Mouse (Mus musculus): Measurements from ENCODE around the gene Tube1. TPM values are rescaled to one million over a fixed set of nuclear protein-coding genes. Genes with fewer than 3 reads are reported as not detected.

The Tube1 gene
- total and polyA plus RNA-seq, 3 experiments = 2.5 to 7.2 TPM; not detected in 1

DNA sequence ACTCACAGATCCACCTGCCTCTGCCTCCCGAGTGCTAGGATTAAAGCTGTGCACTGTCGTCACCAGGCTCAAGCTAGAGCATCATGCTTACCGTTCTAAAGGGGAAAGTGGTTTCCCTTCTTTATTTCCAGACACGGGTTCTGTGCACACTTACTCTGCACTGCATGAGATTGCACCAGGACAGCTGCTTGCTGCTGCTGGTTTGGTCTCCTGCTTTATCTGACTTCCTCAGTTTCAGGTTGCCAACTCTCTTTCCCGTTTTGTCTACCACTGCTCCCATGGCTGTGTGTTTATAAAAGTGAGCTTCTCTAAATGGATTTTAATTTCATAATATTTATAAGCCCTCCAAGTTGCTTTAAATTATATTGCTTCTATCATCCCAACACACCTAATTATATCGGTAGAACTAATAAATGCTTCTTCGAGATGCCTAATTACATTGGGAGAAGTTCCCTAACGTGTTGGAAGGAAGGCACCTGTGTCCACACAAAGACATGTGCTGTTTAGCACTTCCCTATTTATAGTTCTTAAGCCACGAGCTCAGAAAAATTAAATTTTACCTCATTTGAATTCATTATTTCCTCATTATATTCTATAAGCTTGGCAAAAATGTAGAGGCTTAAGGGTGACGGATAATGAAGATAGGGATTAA, 24.8 kb upstream of the Tube1 start:
- Histone ChIP-seq H3K36me3 (ENCODE audit: control insufficient read depth in 1 of 2, insufficient read depth in 2 of 2, low read length in 2 of 2) (no peaks in the 10 kb centered on the region), H3K9me3 (replicated peaks; ENCODE audit: insufficient read depth, low read length) (no peaks in the 10 kb centered on the region), H3K4me1 (ENCODE audit: control insufficient read depth in 1 of 2, insufficient read depth in 2 of 2, low read length in 2 of 2) (no peaks in the 10 kb centered on the region), H3K79me2 (ENCODE audit: control insufficient read depth, insufficient read depth, low read length, poor library complexity) (no peaks in the 10 kb centered on the region), H3K27ac (ENCODE audit: control insufficient read depth, low read depth, low read length) (no peak overlapping the region), H3K4me3 (ENCODE audit: control insufficient read depth in 1 of 2, insufficient read depth in 1 of 2, low read depth in 2 of 2, low read length in 2 of 2) (no peak overlapping the region), H3K27me3 (ENCODE audit: control insufficient read depth in 1 of 2, insufficient read depth in 2 of 2, low read length in 2 of 2) (no peaks in the 10 kb centered on the region), H3K9ac (ENCODE audit: control insufficient read depth, low read depth, low read length, poor library complexity, severe bottlenecking) (no peak overlapping the region)
- TF ChIP-seq POLR2A (IDR thresholded peaks at IDR 0.05; ENCODE audit: control insufficient read depth in 1 of 2, insufficient read depth in 1 of 2, low read depth in 1 of 2, low read length in 2 of 2, poor library complexity in 1 of 2) = no peak
- TF ChIP-seq UBTF (IDR thresholded peaks at IDR 0.05; ENCODE audit: borderline replicate concordance, insufficient read depth, low read depth, low read length) = no peak
- TF ChIP-seq MEF2A (IDR thresholded peaks at IDR 0.05; ENCODE audit: extremely low read depth, insufficient replicate concordance, low read depth, low read length, poor library complexity, severe bottlenecking) = no peak
- TF ChIP-seq CHD1 (IDR thresholded peaks at IDR 0.05; ENCODE audit: low read depth, low read length) = no peak
- DNase-seq (ENCODE audit: low read depth, low spot score) = no peak

DNA sequence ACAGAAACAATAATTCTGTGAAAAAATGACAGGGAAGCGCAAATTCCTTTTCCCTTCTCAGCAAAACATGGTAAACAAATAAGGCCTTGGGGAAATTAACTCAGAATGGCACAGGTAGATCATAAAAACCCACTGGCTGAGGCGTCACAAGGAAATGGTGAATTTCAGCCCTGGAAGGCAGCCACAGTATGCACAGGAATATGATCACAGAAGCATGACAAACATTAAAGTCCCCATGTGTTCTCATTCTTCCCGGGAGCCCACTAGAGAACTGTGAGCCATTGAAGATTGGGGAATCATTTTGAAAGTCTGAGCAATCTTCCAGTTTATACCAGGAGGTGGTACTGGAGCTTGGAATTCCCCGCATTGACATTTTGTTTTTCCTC, 24.3 kb upstream of the Tube1 start:
- Histone ChIP-seq H3K27me3 (ENCODE audit: control insufficient read depth in 1 of 2, insufficient read depth in 2 of 2, low read length in 2 of 2) (no peaks in the 10 kb centered on the region), H3K27ac (ENCODE audit: control insufficient read depth, low read depth, low read length) (no peak overlapping the region), H3K79me2 (ENCODE audit: control insufficient read depth, insufficient read depth, low read length, poor library complexity) (no peaks in the 10 kb centered on the region), H3K4me3 (ENCODE audit: control insufficient read depth in 1 of 2, insufficient read depth in 1 of 2, low read depth in 2 of 2, low read length in 2 of 2) (no peak overlapping the region), H3K9me3 (replicated peaks; ENCODE audit: insufficient read depth, low read length) (no peaks in the 10 kb centered on the region), H3K9ac (ENCODE audit: control insufficient read depth, low read depth, low read length, poor library complexity, severe bottlenecking) (no peak overlapping the region), H3K4me1 (ENCODE audit: control insufficient read depth in 1 of 2, insufficient read depth in 2 of 2, low read length in 2 of 2) (no peaks in the 10 kb centered on the region), H3K36me3 (ENCODE audit: control insufficient read depth in 1 of 2, insufficient read depth in 2 of 2, low read length in 2 of 2) (no peaks in the 10 kb centered on the region)
- no peak for DNase-seq (ENCODE audit: low read depth, low spot score)
- TF ChIP-seq ELF1 (IDR thresholded peaks at IDR 0.05; ENCODE audit: low read depth, low read length) = no peak
- TF ChIP-seq GABPA (IDR thresholded peaks at IDR 0.05; ENCODE audit: low read depth, low read length) = no peak
- no peak for TF ChIP-seq MYC (IDR thresholded peaks at IDR 0.05; ENCODE audit: low read depth, low read length)
- TF ChIP-seq POLR2AphosphoS5 (IDR thresholded peaks at IDR 0.05; ENCODE audit: borderline replicate concordance, low read depth, low read length) = no peak
- TF ChIP-seq CHD2 (IDR thresholded peaks at IDR 0.05; ENCODE audit: low read length) = no peak

DNA sequence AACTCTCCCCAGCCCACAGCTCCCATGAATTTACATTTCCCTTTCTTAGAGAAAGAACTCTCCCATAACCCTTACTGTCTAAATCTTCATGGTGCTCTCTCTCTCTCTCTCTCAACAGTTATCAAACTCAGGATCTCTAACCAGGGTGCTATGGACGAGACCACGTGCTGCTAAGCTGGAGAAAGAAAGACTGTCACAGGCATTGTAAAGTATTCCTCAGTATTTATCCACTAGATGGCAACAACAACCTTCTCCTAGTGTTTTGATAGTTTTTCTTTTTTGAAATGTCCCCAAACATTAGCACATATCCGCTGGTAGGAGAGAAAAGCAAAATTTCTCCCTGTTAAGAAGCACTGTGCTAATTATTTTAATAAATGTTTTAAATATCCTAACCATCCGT, 12.4 kb upstream of the Tube1 start:
- Histone ChIP-seq H3K4me3 (ENCODE audit: control insufficient read depth in 1 of 2, insufficient read depth in 1 of 2, low read depth in 2 of 2, low read length in 2 of 2) (no peak overlapping the region), H3K27ac (ENCODE audit: control insufficient read depth, low read depth, low read length) (no peak overlapping the region), H3K4me1 (ENCODE audit: control insufficient read depth in 1 of 2, insufficient read depth in 2 of 2, low read length in 2 of 2) (no peaks in the 10 kb centered on the region), H3K36me3 (ENCODE audit: control insufficient read depth in 1 of 2, insufficient read depth in 2 of 2, low read length in 2 of 2) (no peaks in the 10 kb centered on the region), H3K27me3 (ENCODE audit: control insufficient read depth in 1 of 2, insufficient read depth in 2 of 2, low read length in 2 of 2) (no peaks in the 10 kb centered on the region), H3K9ac (ENCODE audit: control insufficient read depth, low read depth, low read length, poor library complexity, severe bottlenecking) (no peak overlapping the region), H3K9me3 (replicated peaks; ENCODE audit: insufficient read depth, low read length) (no peaks in the 10 kb centered on the region), H3K79me2 (ENCODE audit: control insufficient read depth, insufficient read depth, low read length, poor library complexity) (no peaks in the 10 kb centered on the region)
- peak; percentile 14; the same call in 1 of the 2 replicates for TF ChIP-seq SMC3 (IDR thresholded peaks at IDR 0.05; ENCODE audit: low read depth, low read length)
- no peak for TF ChIP-seq ZC3H11A (IDR thresholded peaks at IDR 0.05; ENCODE audit: low read depth, low read length)
- TF ChIP-seq USF1 (IDR thresholded peaks at IDR 0.05; ENCODE audit: low read depth, low read length) = peak; percentile 64; the same call in 1 of the 2 replicates
- TF ChIP-seq MYB (IDR thresholded peaks at IDR 0.05; ENCODE audit: low read depth, low read length) = no peak
- no peak for TF ChIP-seq MAX (IDR thresholded peaks at IDR 0.05; ENCODE audit: low read length)
- no peak for TF ChIP-seq E2F4 (IDR thresholded peaks at IDR 0.05; ENCODE audit: borderline replicate concordance, low read depth, low read length)
- TF ChIP-seq ETS1 (IDR thresholded peaks at IDR 0.05; ENCODE audit: low read depth, low read length) = no peak
- no peak for TF ChIP-seq MAFK (IDR thresholded peaks at IDR 0.05; ENCODE audit: borderline replicate concordance, low read depth, low read length)
- TF ChIP-seq TCF12 (IDR thresholded peaks at IDR 0.05; ENCODE audit: low read depth, low read length) = no peak
- TF ChIP-seq TBP (IDR thresholded peaks at IDR 0.05; ENCODE audit: low read depth, low read length) = no peak
- TF ChIP-seq GATA1 (IDR thresholded peaks at IDR 0.05; ENCODE audit: low read depth, low read length) = no peak
- TF ChIP-seq KAT2A (conservative IDR thresholded peaks at IDR 0.05; ENCODE audit: low read depth, low read length) = no peak
- no peak for TF ChIP-seq BHLHE40 (IDR thresholded peaks at IDR 0.05; ENCODE audit: borderline replicate concordance, low read depth, low read length)
- TF ChIP-seq ZNF384 (IDR thresholded peaks at IDR 0.05; ENCODE audit: low read depth, low read length) = no peak
- peak; percentile 18 for TF ChIP-seq RAD21 (IDR thresholded peaks at IDR 0.05; ENCODE audit: low read depth, low read length)
- peak in 1 of 3 experiments; percentile 18; a peak in 1 of 6 replicates for TF ChIP-seq CTCF (IDR thresholded peaks at IDR 0.05 in 2 of 3, conservative IDR thresholded peaks at IDR 0.05 in 1 of 3; ENCODE audit: control insufficient read depth in 1 of 3, insufficient read depth in 1 of 3, low read depth in 2 of 3, low read length in 3 of 3, poor library complexity in 1 of 3, severe bottlenecking in 1 of 3)
- no peak for TF ChIP-seq MXI1 (IDR thresholded peaks at IDR 0.05; ENCODE audit: low read depth, low read length)
- peak; percentile 7 for DNase-seq (ENCODE audit: low read depth, low spot score)

Data from MEL (cell line).